Mouse (Mus musculus) testis, adult 2 months (tissue): ENCODE results near the gene Zp1. TPM values are rescaled to one million over a fixed set of nuclear protein-coding genes. Genes with fewer than 3 reads are reported as not detected.

Source experiments
- H3K27ac ChIP-seq: fragments of 200-500 bp; 2 replicates; pipeline ENCODE4 v1.5.1; 2012; ENCODE audit warnings: low read depth, low read length; ENCODE audit not compliant: control insufficient read depth, insufficient read depth
- H3K27me3 ChIP-seq: fragments of 200-500 bp; 2 replicates; pipeline ENCODE4 v1.6.1; 2012; ENCODE audit warnings: mild to moderate bottlenecking, low read length, moderate library complexity; ENCODE audit not compliant: control insufficient read depth, insufficient read depth
- H3K36me3 ChIP-seq: fragments of 200-500 bp; 2 replicates; pipeline ENCODE4 v1.6.1; 2012; ENCODE audit warnings: mild to moderate bottlenecking, low read length; ENCODE audit not compliant: control insufficient read depth, insufficient read depth
- H3K4me1 ChIP-seq: fragments of 200-500 bp; 2 replicates; pipeline ENCODE4 v1.6.1; 2012; ENCODE audit warnings: low read length; ENCODE audit not compliant: control insufficient read depth, insufficient read depth
- H3K4me3 ChIP-seq: fragments of 200-500 bp; 2 replicates; pipeline ENCODE4 v1.5.1; 2012; ENCODE audit warnings: low read depth, mild to moderate bottlenecking, low read length, moderate library complexity, mixed read lengths; ENCODE audit not compliant: control insufficient read depth
- CTCF ChIP-seq: fragments of 200-500 bp; IDR thresholded peaks from 2 replicates; pipeline ENCODE4 v1.5.1; 2012; ENCODE audit warnings: low read depth, mild to moderate bottlenecking, inconsistent platforms, low read length, moderate library complexity; ENCODE audit not compliant: control insufficient read depth, insufficient read depth, insufficient replicate concordance
- POLR2A ChIP-seq: fragments of 200-500 bp; IDR thresholded peaks from 2 replicates; pipeline ENCODE4 v1.6.1; 2012; ENCODE audit warnings: low read depth, mild to moderate bottlenecking, inconsistent platforms, low read length, moderate library complexity; ENCODE audit not compliant: control insufficient read depth
- polyA plus RNA-seq: library from polyadenylated mRNA; depleted of rRNA; stranded (reverse); fragments of >200 nt; gene quantifications from 2 replicates; pipeline ENCODE4 v1.2.3, GENCODE M21; 2012; rRNA removed

The Zp1 gene
- polyA plus RNA-seq, 1 experiment, result 0.15 TPM

DNA sequence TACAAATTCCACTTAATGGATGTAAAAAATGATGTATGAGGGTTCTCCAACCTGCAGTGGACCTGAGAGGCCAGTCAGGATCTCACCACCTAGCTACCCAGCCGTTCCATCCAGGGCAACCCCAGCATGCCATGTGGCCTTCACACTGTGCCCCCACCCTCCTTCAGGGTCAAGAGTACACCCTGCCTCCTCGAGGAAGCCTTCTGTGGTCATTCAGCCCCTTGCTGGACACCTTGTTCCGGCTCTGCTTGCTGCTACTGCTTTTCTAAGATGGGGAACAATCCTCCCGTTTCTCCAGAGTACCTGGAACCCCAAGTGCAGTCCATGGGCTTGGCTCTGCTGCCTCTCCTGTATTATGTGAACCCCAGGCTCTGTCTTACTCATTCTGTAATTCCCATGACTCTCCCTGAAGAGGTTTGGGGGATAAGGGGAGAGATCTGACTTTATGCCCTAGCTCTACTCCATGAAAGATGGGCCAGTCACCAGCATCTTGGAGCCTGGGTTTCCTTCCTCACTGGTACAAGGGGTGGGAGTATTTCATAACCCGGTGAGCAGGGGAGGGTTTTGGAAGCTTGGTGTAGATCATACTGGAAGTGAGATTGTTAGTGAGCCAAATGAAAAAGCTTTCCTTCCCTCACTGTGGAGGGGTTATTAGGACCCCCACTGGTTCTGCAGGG, 52.3 kb downstream of the Zp1 start:
- H3K4me3 ChIP-seq, result no peak overlapping the region
- peaks cover 10% of the 10 kb centered on the region for H3K4me1 ChIP-seq
- H3K27ac ChIP-seq, result no peak overlapping the region
- no peak for TF ChIP-seq POLR2A
- TF ChIP-seq CTCF, result no peak
- no peaks in the 10 kb centered on the region for H3K36me3 ChIP-seq
- H3K27me3 ChIP-seq, result no peaks in the 10 kb centered on the region

DNA sequence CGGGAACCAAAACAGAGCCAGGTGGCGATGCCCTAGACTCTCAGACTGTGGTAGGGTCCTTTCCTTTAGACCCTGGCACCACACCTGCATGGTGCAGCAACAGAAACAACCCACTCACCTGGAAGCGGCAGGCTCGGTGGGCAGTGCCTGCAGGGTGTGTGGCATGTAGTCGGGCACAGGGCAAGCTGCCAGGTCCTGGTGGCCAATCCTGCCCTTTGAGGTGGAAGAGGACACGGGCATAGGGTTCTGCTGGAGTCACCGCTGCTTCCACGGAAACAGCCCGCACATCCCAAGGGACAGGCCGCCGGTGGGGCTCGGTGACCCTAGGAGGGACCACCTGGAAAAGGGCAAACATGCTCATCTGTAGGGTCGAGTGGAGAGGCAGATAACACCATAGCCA, 54.1 kb downstream of the Zp1 start:
- H3K4me1 ChIP-seq, result peaks cover 10% of the 10 kb centered on the region
- no peak overlapping the region for H3K4me3 ChIP-seq
- TF ChIP-seq CTCF, result no peak
- TF ChIP-seq POLR2A, result no peak
- H3K27ac ChIP-seq, result no peak overlapping the region
- no peaks in the 10 kb centered on the region for H3K27me3 ChIP-seq
- H3K36me3 ChIP-seq, result no peaks in the 10 kb centered on the region

Other genes starting within 250 kb of the Zp1 start
- 0.10 and 0.20 TPM in 2 replicates for gene Pga5, start 242.6 kb downstream of the Zp1 start, polyA plus RNA-seq
- gene Vps37c, start 231.9 kb downstream of the Zp1 start, polyA plus RNA-seq, result 29.0 and 33.6 TPM in 2 replicates
- gene Cd5, start 181.6 kb downstream of the Zp1 start, polyA plus RNA-seq, result 0.06 and 0.18 TPM in 2 replicates
- not detected in 2 replicates for gene Cd6, start 90.6 kb downstream of the Zp1 start, polyA plus RNA-seq
- gene Slc15a3, start 80.9 kb downstream of the Zp1 start, polyA plus RNA-seq, result 0.43 and 0.67 TPM in 2 replicates
- gene Tmem132a, start 50.7 kb downstream of the Zp1 start, polyA plus RNA-seq, result 2.6 and 3.1 TPM in 2 replicates
- 40.3 and 44.3 TPM in 2 replicates for gene Tmem109, start 38.6 kb downstream of the Zp1 start, polyA plus RNA-seq
- gene Prpf19, start 25.4 kb downstream of the Zp1 start, polyA plus RNA-seq, result 86.2 and 86.5 TPM in 2 replicates
- 0.88 and 1.2 TPM in 2 replicates for gene Ptgdr2, start 16.5 kb upstream of the Zp1 start, polyA plus RNA-seq
- 13.5 and 15.3 TPM in 2 replicates for gene Ccdc86, start 28.6 kb upstream of the Zp1 start, polyA plus RNA-seq
- gene Ms4a10, start 54.0 kb upstream of the Zp1 start, polyA plus RNA-seq, result 0.48 and 2.2 TPM in 2 replicates
- 0.11 and 0.65 TPM in 2 replicates for gene Ms4a15, start 72.6 kb upstream of the Zp1 start, polyA plus RNA-seq
- 0.83 and 1.2 TPM in 2 replicates for gene Ms4a18, start 97.4 kb upstream of the Zp1 start, polyA plus RNA-seq
- gene Ms4a8a, start 160.5 kb upstream of the Zp1 start, polyA plus RNA-seq, result 0.28 and 0.45 TPM in 2 replicates
- 408 and 421 TPM in 2 replicates for gene 1700017D01Rik, start 210.2 kb upstream of the Zp1 start, polyA plus RNA-seq
- gene 1700025F22Rik, start 244.7 kb upstream of the Zp1 start, polyA plus RNA-seq, result 57.2 and 77.8 TPM in 2 replicates